Mouse (Mus musculus) thymus, postnatal 4 days (tissue): ENCODE data around the gene AK157302.
"Not testable (repeated sequence)": the region's sequence is repeated elsewhere in the genome, so short reads cannot be mapped to it uniquely, and the experiment has no call there.

Experiments used
- DNase-seq: peaks from one replicate; pipeline ENCODE4 v3.0.0; 2021

AK157302 gene

GRCm38 (mm10) chr13:21495080-21495479, at the start of gene AK157302:
Gene AK157302, plus strand, starts transcription at chr13:21495223.
- DNase-seq, result peak; percentile 19

GRCm38 (mm10) chr13:21446796-21447195, 48.2 kb upstream of the AK157302 start:
- no peak for DNase-seq

- DNase-seq, result no peak
Observed at GRCm38 (mm10) chr13:21447856-21448614, 47.0 kb upstream of the AK157302 start.

- no peak for DNase-seq
Observed at GRCm38 (mm10) chr13:21453042-21453441, 42.0 kb upstream of the AK157302 start.

- peak; percentile 73 for DNase-seq
Observed at GRCm38 (mm10) chr13:21453449-21453848, 41.6 kb upstream of the AK157302 start, which contains the start of gene Zscan26. Gene Zscan26, minus strand, starts transcription at chr13:21453730.

- no peak for DNase-seq
Observed at GRCm38 (mm10) chr13:21454133-21454532, 40.9 kb upstream of the AK157302 start.

GRCm38 (mm10) chr13:21456347-21456746, 38.7 kb upstream of the AK157302 start:
- no peak for DNase-seq

GRCm38 (mm10) chr13:21462516-21462915, 32.5 kb upstream of the AK157302 start:
- DNase-seq, result not testable (repeated sequence)

GRCm38 (mm10) chr13:21467336-21467735, 27.7 kb upstream of the AK157302 start:
- no peak for DNase-seq

GRCm38 (mm10) chr13:21468061-21469019, 26.7 kb upstream of the AK157302 start, which contains the start of gene Nkapl:
Gene Nkapl, minus strand, starts transcription at chr13:21468509.
- DNase-seq, result peak; percentile 54

GRCm38 (mm10) chr13:21469097-21469496, 25.9 kb upstream of the AK157302 start:
- no peak for DNase-seq

GRCm38 (mm10) chr13:21472427-21472826, 22.6 kb upstream of the AK157302 start:
- DNase-seq, result no peak

GRCm38 (mm10) chr13:21478759-21479670, 16.0 kb upstream of the AK157302 start, which contains the start of the genes Zkscan4 and Gm10065:
Gene Zkscan4, plus strand, starts transcription at chr13:21478907.
Gene Gm10065, minus strand, starts transcription at chr13:21479441.
- peak; percentile 38 for DNase-seq

- DNase-seq, result no peak
Observed at GRCm38 (mm10) chr13:21486881-21487280, 8.1 kb upstream of the AK157302 start.

GRCm38 (mm10) chr13:21492847-21493246, 2.2 kb upstream of the AK157302 start:
- no peak for DNase-seq

- DNase-seq, result not testable (repeated sequence)
Observed at GRCm38 (mm10) chr13:21501182-21501581, 6.2 kb downstream of the AK157302 start, which contains the start of gene Gm11273. Gene Gm11273, minus strand, starts transcription at chr13:21501418.

- DNase-seq, result no peak
Observed at GRCm38 (mm10) chr13:21502296-21502695, 7.3 kb downstream of the AK157302 start.

GRCm38 (mm10) chr13:21506221-21506649, 11.2 kb downstream of the AK157302 start:
- peak; percentile 77 for DNase-seq

GRCm38 (mm10) chr13:21530136-21530535, 35.1 kb downstream of the AK157302 start:
- no peak for DNase-seq

GRCm38 (mm10) chr13:21530781-21531201, 35.8 kb downstream of the AK157302 start, which contains the start of gene Zkscan8:
Gene Zkscan8, minus strand, starts transcription at chr13:21531120.
- peak; percentile 88 for DNase-seq

GRCm38 (mm10) chr13:21542708-21543107, 47.7 kb downstream of the AK157302 start, which contains the start of gene Olfr1366:
Gene Olfr1366, minus strand, starts transcription at chr13:21542808.
- DNase-seq, result no peak
